Mouse (Mus musculus) limb, embryonic 10.5 days (tissue): ENCODE measurements around the gene Tssc4. TPM values are rescaled to one million over a fixed set of nuclear protein-coding genes. Genes with fewer than 3 reads are reported as not detected.

Source experiments
- DNase-seq: peaks from one replicate; pipeline ENCODE4 v3.0.0-alpha.2; 2017; ENCODE audit warnings: low spot score
- H3K27ac ChIP-seq: fragments of 300-500 bp; sonication (generic); 2 replicates; pipeline ENCODE4 v1.5.1; 2016; ENCODE audit warnings: mild to moderate bottlenecking
- H3K27me3 ChIP-seq: fragments of 300-500 bp; sonication (generic); 2 replicates; pipeline ENCODE4 v1.6.1; 2016; ENCODE audit warnings: low read depth, mild to moderate bottlenecking; ENCODE audit not compliant: poor library complexity, severe bottlenecking
- H3K36me3 ChIP-seq: fragments of 300-500 bp; sonication (generic); 2 replicates; pipeline ENCODE4 v1.6.1; 2016; ENCODE audit warnings: mild to moderate bottlenecking, moderate library complexity
- H3K4me1 ChIP-seq: fragments of 300-500 bp; sonication (generic); 2 replicates; pipeline ENCODE4 v1.6.1; 2016
- H3K4me3 ChIP-seq: fragments of 300-500 bp; sonication (generic); 2 replicates; pipeline ENCODE4 v1.5.1; 2016; ENCODE audit warnings: mild to moderate bottlenecking, moderate library complexity
- H3K9me3 ChIP-seq: fragments of 300-500 bp; sonication (generic); replicated peaks from 2 replicates; pipeline ENCODE4 v1.6.1; 2016; ENCODE audit warnings: mild to moderate bottlenecking
- WGBS: fragments of 180-500 bp; shearing (Covaris S2); methylation state at CpG from one replicate; pipeline ENCODE4 v1.1.7; 2016; 5-methylcytosine and 5-hydroxymethylcytosine counted together
- polyA plus RNA-seq: library from polyadenylated mRNA; unstranded; fragments of >200 nt; fragmentation: Nextera tagmentation; extraction: Ambion mirVana; gene quantifications from 2 replicates; pipeline ENCODE4 v1.2.1, GENCODE M21; 2016

Tssc4 gene
- polyA plus RNA-seq, 1 experiment from 2014 or later, result 157 TPM

DNA sequence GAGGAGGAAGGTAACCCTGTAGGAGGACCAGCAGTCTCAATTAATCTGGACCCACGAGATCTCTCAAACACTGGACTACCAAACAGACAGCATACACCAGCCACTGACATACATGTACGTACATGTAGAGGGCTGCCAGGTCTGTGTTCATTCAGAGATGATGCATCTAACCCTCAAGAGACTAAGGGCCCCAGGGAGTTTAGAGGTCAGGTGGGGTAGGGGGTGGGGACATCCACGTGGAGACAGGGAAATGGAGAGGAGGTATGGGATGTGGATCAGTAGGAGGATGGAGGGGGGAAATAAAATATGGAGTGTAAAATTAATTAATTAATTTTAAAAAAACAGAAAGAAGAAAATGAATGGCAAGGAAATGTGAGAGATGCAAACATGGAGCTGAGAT, 32.3 kb upstream of the Tssc4 start:
- Histone ChIP-seq H3K9me3 (no peaks in the 10 kb centered on the region), H3K36me3 (no peaks in the 10 kb centered on the region), H3K27ac (no peak overlapping the region), H3K4me1 (no peaks in the 10 kb centered on the region), H3K4me3 (no peak overlapping the region), H3K27me3 (no peaks in the 10 kb centered on the region)
- 82% methylated on average over 3 of the region's 3 CpGs for WGBS
- DNase-seq, result no peak

DNA sequence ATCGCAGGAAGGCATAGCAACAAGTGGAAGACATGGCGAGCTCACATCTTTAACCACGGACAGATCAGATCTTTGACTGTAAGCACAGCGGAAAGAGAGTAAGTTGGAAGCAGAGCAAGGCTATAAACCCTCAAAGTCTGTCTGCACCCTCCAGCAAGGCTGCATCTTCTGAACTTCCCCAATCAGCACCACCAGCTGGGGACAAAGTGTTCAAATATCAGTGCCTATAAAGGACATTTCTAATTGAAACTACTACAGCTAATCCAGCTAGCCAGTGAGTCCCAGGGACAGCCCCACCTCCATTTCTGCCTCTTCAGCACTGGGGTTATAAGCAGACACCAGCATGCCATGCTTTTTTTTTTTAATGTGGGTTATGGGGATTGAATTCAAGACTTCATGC, 31.7 kb upstream of the Tssc4 start:
- Histone ChIP-seq H3K4me3 (no peak overlapping the region), H3K36me3 (no peaks in the 10 kb centered on the region), H3K9me3 (no peaks in the 10 kb centered on the region), H3K27me3 (no peaks in the 10 kb centered on the region), H3K27ac (no peak overlapping the region), H3K4me1 (no peaks in the 10 kb centered on the region)
- 93% methylated on average over 4 of the region's 4 CpGs for WGBS
- DNase-seq, result no peak

DNA sequence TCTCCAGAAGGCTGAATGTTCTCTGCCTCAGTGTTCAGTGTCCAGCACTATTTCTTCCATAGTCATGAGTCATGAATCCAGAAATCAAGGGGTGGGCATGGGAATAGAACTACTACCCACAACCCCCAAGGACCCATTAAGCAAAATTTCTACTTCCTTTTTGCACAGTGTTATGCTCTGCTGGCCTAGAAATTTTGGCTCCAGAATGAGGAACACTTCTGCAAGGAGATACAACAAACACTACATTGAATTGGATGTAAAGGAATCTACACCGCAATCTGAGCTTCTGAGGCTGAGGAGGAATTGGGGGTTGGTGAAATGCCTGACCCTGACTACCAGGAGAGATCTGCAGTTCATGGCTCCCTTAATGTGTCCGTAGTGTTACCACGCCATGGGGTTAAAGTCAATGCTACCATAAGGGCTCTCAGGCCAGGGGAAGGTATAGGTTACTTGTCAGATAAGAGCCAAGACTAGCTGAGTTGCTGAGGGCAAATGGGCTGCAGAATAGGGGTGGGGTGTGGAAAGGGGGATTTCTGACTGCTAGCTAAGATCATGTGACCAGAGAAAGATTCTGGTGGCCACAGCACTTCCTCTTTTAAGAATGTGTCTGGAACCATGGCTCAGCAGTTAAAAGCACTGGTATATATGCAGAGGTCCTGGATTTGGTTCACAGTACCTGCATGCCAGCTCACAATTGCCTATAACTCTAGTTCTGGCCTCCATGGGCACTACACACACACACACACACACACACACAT, 30.7 kb upstream of the Tssc4 start:
- Histone ChIP-seq H3K4me1 (no peaks in the 10 kb centered on the region), H3K27ac (no peak overlapping the region), H3K4me3 (no peak overlapping the region), H3K36me3 (no peaks in the 10 kb centered on the region), H3K9me3 (no peaks in the 10 kb centered on the region), H3K27me3 (no peaks in the 10 kb centered on the region)
- no peak for DNase-seq
- WGBS, result 89% methylated on average over 3 of the region's 3 CpGs

DNA sequence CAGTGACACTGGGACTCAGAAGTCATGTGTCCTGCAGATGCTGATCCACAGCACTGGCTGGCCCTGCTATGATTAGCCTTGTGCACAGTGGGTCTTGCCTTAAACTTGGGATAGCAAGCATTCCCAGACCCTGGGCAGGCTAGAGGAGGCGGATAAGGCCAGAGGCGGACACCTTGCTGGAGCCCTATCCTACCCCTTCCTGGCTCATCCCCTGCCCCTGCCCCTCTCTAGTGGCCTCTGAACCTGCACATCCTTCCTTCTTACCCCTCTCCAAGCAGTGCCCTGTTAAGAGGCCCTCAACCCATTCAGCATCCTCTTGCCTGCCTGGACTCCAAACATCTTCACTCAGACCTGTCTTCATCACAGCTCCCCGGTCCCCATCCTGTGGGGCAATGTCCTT, 28.5 kb upstream of the Tssc4 start:
- H3K27me3 ChIP-seq, result no peaks in the 10 kb centered on the region
- no peaks in the 10 kb centered on the region for H3K36me3 ChIP-seq
- WGBS, result 96% methylated on average over 3 of the region's 3 CpGs
- no peak overlapping the region for H3K4me3 ChIP-seq
- DNase-seq, result no peak
- H3K27ac ChIP-seq, result no peak overlapping the region
- no peaks in the 10 kb centered on the region for H3K9me3 ChIP-seq
- H3K4me1 ChIP-seq, result no peaks in the 10 kb centered on the region

DNA sequence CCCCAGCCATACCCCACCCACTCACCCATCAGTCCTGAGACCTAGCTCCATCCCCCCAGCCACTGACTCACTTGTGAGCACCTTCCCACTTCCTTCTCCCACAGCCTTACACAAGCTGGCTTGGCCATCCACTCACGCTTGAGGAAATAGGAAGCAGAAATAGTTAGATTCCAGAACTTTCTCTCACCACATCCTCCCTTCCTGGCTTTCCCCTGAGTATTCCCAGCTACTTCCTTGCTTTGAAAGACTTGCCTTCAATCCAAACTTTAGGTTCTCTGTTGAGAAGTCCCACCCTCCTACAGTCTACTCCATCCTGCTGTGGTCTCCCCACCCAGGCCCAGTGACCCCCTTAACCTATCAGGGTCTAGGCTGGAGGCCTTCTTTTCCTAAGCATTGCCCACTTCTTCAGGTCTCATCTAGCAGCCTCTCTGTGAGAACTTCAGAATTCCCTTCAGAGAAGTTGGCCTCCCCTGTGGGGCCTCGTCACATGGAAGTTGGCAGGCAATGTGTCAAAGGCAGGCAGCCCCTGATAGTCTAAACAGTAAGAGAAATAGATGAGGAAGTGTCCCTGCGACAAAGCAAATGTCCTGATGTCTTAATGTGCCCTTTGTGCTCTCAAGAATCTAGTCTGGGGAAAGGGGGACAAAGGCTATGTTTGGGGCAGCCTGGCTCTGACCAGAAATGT, 27.8 kb upstream of the Tssc4 start:
- no peak overlapping the region for H3K4me3 ChIP-seq
- 83% methylated on average over 3 of the region's 3 CpGs for WGBS
- H3K27ac ChIP-seq, result no peak overlapping the region
- no peaks in the 10 kb centered on the region for H3K9me3 ChIP-seq
- no peaks in the 10 kb centered on the region for H3K27me3 ChIP-seq
- H3K36me3 ChIP-seq, result no peaks in the 10 kb centered on the region
- H3K4me1 ChIP-seq, result no peaks in the 10 kb centered on the region
- DNase-seq, result no peak

DNA sequence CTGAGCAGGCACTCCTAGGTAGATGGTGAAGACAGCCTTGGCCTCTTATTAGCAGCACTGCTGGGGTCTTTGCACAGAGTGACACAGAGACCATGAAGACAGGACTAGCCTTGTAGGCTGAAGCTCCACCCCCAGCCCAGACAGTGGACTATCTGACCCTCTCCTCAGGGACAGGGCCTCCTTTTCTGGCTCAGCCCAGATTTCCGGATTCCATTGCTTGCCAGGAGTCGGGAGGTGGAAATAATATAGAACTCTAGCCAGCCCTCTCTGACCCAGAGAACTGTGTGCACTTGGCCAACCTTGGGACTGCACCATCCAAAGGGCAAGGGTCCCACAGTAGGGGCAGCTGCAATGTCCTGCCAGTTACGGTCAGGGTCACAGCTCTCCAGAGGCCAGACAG, 27.0 kb upstream of the Tssc4 start:
- no peaks in the 10 kb centered on the region for H3K27me3 ChIP-seq
- H3K4me3 ChIP-seq, result no peak overlapping the region
- 85% methylated on average over 3 of the region's 3 CpGs for WGBS
- no peak for DNase-seq
- H3K9me3 ChIP-seq, result no peaks in the 10 kb centered on the region
- H3K27ac ChIP-seq, result no peak overlapping the region
- H3K36me3 ChIP-seq, result no peaks in the 10 kb centered on the region
- H3K4me1 ChIP-seq, result no peaks in the 10 kb centered on the region

DNA sequence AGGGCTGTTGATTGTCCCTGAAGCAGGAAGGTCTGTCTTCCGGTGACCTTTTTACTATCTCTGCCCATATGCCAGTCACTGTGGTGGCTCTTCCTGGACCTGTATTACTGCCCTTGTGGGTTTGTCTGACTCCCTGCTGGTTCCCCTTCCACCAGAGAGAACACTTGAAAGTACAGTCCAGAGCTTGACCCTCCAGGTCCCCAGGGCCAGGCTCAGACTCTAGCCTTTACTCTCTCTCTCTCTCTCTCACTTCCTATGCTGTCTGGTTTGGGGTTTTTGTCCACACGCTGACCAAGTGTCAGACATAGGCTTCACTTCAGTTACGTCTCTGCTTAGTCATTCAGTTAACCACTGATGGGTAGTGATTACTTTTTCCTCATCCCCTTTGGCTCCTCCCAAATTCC, 26.1 kb upstream of the Tssc4 start:
- Histone ChIP-seq H3K9me3 (no peaks in the 10 kb centered on the region), H3K27ac (no peak overlapping the region), H3K4me1 (no peaks in the 10 kb centered on the region), H3K4me3 (no peak overlapping the region), H3K27me3 (no peaks in the 10 kb centered on the region), H3K36me3 (no peaks in the 10 kb centered on the region)
- 92% methylated on average over 3 of the region's 3 CpGs for WGBS
- DNase-seq, result no peak

DNA sequence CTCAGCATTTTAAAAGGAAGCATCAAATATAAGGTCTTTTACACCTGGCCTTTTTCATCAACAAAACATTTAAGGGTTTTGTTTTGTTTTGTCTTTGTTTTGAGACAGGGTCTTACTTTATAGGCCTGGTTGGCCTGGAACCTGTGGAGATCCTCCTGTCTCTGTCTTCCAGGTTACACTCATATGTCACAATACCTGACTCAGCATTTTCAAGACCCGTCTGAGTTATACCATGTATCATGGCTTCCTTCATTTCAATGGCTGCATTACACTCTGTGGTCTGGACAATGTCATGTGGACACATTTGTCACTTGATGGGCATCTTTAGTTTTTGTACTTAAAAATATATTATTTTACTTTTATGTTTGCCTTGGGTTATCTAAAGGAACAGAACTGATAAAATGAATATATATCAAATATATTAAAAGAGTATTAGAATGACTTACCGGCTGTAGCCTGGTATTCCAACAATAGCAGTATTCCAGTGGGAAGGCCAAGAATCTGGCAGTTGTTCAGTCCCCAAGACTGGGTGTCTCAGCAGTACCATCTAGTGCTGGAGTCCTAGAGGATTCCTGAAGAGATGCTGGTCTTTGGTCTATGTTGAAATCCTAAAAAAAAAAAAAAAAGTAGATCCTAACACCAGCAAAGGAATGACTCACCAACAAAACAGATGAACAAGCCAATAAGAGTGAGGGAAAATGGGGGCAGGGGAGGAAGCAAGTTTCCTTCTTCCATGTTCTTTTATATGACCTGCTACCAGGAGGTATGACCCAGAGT, 24.8 kb upstream of the Tssc4 start:
- no peak overlapping the region for H3K27ac ChIP-seq
- no peaks in the 10 kb centered on the region for H3K27me3 ChIP-seq
- no peaks in the 10 kb centered on the region for H3K9me3 ChIP-seq
- H3K36me3 ChIP-seq, result no peaks in the 10 kb centered on the region
- no peaks in the 10 kb centered on the region for H3K4me1 ChIP-seq
- WGBS, result 90% methylated on average over 2 of the region's 2 CpGs
- no peak overlapping the region for H3K4me3 ChIP-seq
- no peak for DNase-seq

DNA sequence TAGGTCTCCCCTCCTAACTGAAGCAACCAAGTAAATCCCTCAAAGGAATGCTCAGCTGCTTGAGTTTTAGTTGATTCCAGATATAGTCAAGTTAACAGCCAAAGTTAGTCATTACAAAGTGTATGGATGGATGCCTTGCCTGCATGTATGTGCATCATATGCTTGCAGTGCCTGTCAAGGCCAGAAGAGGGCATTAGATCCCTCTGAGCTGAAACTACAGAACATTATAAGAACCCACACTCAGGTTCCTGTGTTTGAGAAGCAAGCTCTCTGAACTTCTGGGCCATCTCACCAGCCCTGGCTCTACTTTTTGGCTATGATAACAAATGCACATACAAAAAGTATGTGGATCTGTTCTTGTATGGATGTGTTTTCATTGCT, 24.2 kb upstream of the Tssc4 start:
- no peak for DNase-seq
- no peak overlapping the region for H3K27ac ChIP-seq
- H3K4me1 ChIP-seq, result no peaks in the 10 kb centered on the region
- H3K9me3 ChIP-seq, result no peaks in the 10 kb centered on the region
- H3K27me3 ChIP-seq, result no peaks in the 10 kb centered on the region
- no peak overlapping the region for H3K4me3 ChIP-seq
- H3K36me3 ChIP-seq, result no peaks in the 10 kb centered on the region

DNA sequence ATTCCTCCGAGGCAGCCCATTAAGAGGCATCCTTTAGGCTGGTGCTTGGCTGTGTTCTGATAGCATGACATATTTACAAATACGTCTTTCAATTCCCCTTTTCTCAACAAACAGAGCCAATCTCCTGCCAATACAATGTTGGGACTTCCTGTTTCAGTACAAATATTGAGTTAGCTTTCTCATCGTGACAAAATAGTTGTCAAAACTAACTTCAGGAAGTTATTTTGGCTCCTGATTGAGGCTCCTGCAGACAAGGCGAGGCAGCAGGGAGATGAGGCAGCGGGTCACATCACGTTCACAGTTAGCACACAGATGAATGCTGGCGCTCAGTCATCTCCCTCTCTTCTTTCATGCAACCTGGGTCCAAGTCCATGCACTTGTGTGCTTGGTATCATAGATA, 22.7 kb upstream of the Tssc4 start:
- no peak for DNase-seq
- no peak overlapping the region for H3K27ac ChIP-seq
- 83% methylated on average over 7 of the region's 7 CpGs for WGBS
- H3K27me3 ChIP-seq, result no peaks in the 10 kb centered on the region
- H3K9me3 ChIP-seq, result no peaks in the 10 kb centered on the region
- H3K4me3 ChIP-seq, result no peak overlapping the region
- no peaks in the 10 kb centered on the region for H3K36me3 ChIP-seq
- H3K4me1 ChIP-seq, result no peaks in the 10 kb centered on the region

DNA sequence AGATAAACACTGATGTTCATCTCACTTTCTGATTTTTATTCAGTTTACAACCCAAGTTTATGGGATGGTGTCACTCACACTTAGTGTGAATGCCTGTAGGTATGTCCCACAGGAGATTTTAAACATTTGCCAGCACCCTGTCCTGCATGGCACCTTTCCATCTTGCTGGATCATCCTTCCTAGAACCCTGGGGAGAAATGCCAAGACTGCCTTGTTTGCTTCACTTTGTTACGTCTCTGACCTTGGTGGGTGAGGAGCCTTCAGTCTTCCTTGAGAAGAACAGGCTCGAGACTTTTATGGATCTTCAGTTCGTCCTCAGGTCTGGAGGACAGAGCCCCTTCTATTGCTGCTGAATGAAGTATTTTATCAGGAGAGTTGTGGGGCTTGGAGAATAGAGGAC, 19.7 kb upstream of the Tssc4 start:
- no peak overlapping the region for H3K4me3 ChIP-seq
- no peak overlapping the region for H3K27ac ChIP-seq
- no peaks in the 10 kb centered on the region for H3K36me3 ChIP-seq
- DNase-seq, result no peak
- no peaks in the 10 kb centered on the region for H3K27me3 ChIP-seq
- WGBS, result 77% methylated on average over 3 of the region's 3 CpGs
- H3K4me1 ChIP-seq, result peaks cover 18% of the 10 kb centered on the region
- no peaks in the 10 kb centered on the region for H3K9me3 ChIP-seq

DNA sequence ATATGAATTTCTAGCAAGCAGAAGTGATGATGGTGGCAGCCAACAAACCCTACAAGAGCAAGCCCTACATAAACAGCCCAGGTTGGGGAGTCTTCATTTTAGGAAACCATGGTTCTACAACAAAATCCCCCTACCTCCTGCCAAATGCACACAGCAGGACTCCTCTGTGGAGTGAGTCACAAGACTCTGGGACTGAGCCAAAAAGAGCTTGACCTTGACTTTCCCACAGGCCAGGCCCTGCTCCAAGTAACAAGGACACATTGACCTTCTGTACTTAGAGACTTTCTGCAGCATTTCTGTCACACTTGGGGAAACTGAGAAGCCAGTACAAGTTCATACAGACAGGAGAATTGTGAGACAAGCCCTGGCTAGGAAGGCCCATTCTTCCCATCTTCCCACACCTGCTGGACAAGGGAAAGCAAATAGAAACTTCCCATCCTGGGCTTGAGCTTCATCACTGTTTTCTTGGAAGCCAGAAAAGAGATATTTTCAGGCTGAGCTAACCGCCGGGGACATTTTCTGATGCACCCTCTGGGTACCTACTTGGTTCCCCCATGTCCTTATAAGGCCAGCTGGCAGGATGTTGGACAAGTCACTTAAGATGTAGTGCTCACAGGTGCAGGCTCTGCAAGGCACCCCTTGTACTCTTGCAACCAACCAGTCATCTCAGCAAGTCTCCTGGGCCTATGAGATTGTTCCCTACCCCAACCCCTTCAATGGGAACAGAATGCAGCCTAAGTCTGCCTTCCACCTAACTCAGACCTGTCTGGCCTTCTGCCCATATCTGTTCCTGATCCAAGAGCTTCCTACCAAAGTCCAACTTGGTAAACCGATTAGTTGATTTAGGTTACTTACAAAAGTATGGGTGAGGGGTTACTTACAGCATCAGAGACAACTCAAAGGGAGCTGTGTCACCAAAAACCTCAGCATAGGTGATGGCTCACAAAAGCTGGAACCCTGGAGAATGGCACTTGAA, 18.9 kb upstream of the Tssc4 start:
- WGBS, result 93% methylated on average over 3 of the region's 3 CpGs
- 0 out of 2 replicates have a peak, but pooled peaks cover 4% of the 10 kb centered on the region for H3K36me3 ChIP-seq
- peaks cover 26% of the 10 kb centered on the region for H3K4me1 ChIP-seq
- no peaks in the 10 kb centered on the region for H3K9me3 ChIP-seq
- H3K4me3 ChIP-seq, result no peak overlapping the region
- no peaks in the 10 kb centered on the region for H3K27me3 ChIP-seq
- no peak for DNase-seq
- H3K27ac ChIP-seq, result no peak overlapping the region
